Comparison of ENCODE assay signal across 15 mouse cellular contexts in the genomic region with DNA sequence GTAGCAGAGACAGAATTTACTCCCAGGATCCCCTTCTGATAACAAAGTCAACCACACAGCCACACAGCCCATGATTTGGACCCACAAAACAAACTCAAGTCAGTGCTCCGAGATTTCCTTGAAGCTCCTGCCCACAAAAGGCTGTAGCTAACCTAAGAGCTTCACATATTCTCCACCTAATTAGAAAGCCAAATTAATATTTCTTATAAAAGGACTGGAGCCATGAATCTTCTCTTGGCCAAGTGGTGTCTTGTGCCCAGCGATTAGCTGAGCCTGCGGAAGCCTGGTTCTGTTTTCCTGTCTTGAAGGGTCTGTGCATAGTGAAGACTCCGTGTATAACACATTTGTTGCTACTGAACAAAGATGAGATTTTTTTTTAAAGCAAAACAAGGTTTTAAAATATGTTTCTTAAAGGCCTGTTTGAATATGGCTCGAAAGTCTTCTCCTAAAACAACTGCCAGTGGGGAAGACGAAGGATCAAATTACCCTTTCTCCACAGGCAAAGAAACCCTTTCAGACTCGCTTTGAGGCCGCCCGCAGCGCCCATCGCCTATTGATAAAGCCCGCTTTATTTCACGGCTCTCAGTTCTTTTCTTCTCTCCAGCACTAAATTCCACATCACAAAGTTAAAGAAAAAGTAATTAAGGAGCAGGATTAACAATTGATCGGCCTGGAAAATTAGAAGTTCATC. TPM values are rescaled to one million over a fixed set of nuclear protein-coding genes. Genes with fewer than 3 reads are reported as not detected.
DNase-seq lines count a peak whose midpoint lies in the region; ATAC-seq and TF ChIP-seq lines count a peak whose summit lies in the region.
"Had no signal": no experiment of that assay in that cellular context is flagged by ENCODE, and none has a peak within 500 bp of the region (broad histone marks: within the 10 kb centered on the region; RNA-seq: fewer than 3 reads in every experiment).

No protein-coding gene starts in this region.

- ATAC-seq in midbrain, postnatal 0 days (ENCODE audit: low FRiP score) = no peak

- no peak overlapping the region for H3K4me3 ChIP-seq in hindbrain, embryonic 10.5 days
- H3K4me3 ChIP-seq in midbrain, postnatal 0 days (ENCODE audit: low read depth, low read length) = no peak overlapping the region
- H3K4me3 ChIP-seq: heart, embryonic 15.5 days had no signal

- 8% methylated on average over 14 of the region's 14 CpGs for WGBS in hindbrain, embryonic 10.5 days
- 15% methylated on average over 14 of the region's 14 CpGs for WGBS in midbrain, postnatal 0 days

- H3K36me3 ChIP-seq in hindbrain, embryonic 10.5 days = peaks cover 70% of the 10 kb centered on the region
- H3K36me3 ChIP-seq in midbrain, postnatal 0 days (ENCODE audit: insufficient read depth, low read length) = no peaks in the 10 kb centered on the region
- H3K36me3 ChIP-seq: G1E; heart, embryonic 15.5 days had no signal

- TF ChIP-seq CTCF in midbrain, postnatal 0 days (IDR thresholded peaks at IDR 0.05) = no peak

- no peak overlapping the region for H3K9ac ChIP-seq in midbrain, postnatal 0 days (replicated peaks; ENCODE audit: low read length, poor library complexity, severe bottlenecking)
- H3K9ac ChIP-seq: heart, embryonic 15.5 days; lung, embryonic 14.5 days had no signal

- peak overlapping the region; percentile 79 for H3K27ac ChIP-seq in hindbrain, embryonic 10.5 days
- no peak overlapping the region for H3K27ac ChIP-seq in midbrain, postnatal 0 days (ENCODE audit: low read depth, low read length)
- H3K27ac ChIP-seq: heart, embryonic 15.5 days had no signal

- peaks cover 59% of the 10 kb centered on the region for H3K4me1 ChIP-seq in hindbrain, embryonic 10.5 days (replicated peaks)
- H3K4me1 ChIP-seq in midbrain, postnatal 0 days (ENCODE audit: insufficient read depth, low read length) = no peaks in the 10 kb centered on the region

- H3K27me3 ChIP-seq in hindbrain, embryonic 10.5 days (ENCODE audit: insufficient read depth, poor library complexity, severe bottlenecking) = 0 out of 2 replicates have a peak, but pooled peaks cover 3% of the 10 kb centered on the region
- H3K27me3 ChIP-seq in midbrain, postnatal 0 days (ENCODE audit: insufficient read depth, low read length) = no peaks in the 10 kb centered on the region

- DNase-seq in Muller cell, postnatal 12 days (ENCODE audit: inconsistent ontology term) = peak; percentile 31
- peak; percentile 81 for DNase-seq in embryo, embryonic 10.5 days (ENCODE audit: low spot score)
- DNase-seq in hindbrain, embryonic 10.5 days (ENCODE audit: low spot score) = peak; percentile 49
- DNase-seq in midbrain, postnatal 0 days (ENCODE audit: low spot score) = peak; percentile 22
- no peak for DNase-seq in frontal cortex, postnatal 36 days (ENCODE audit: low spot score in 2 of 2)
- no peak for DNase-seq in cerebellum, postnatal 36 days
- no peak for DNase-seq in right cerebral cortex, postnatal 4 days
- DNase-seq: adrenal gland, postnatal 36 days; cerebellum, adult 9-11 months; kidney, adult 18-20 months; spleen, adult 18-20 months; thymus, adult 2 months had no signal

- H3K4me2 ChIP-seq in midbrain, postnatal 0 days (ENCODE audit: low read depth, low read length, poor library complexity, severe bottlenecking) = no peak overlapping the region
- H3K4me2 ChIP-seq: heart, embryonic 15.5 days; lung, embryonic 14.5 days had no signal

- H3K9me3 ChIP-seq in hindbrain, embryonic 10.5 days = no peaks in the 10 kb centered on the region
- H3K9me3 ChIP-seq in midbrain, postnatal 0 days (ENCODE audit: low read length) = no peaks in the 10 kb centered on the region
- H3K9me3 ChIP-seq: G1E; heart, embryonic 15.5 days had no signal

RNA-seq across cellular contexts. Expression of gene Ric8b, which starts 58.5 kb away (rescaled TPM):
- polyA plus RNA-seq in hindbrain, embryonic 10.5 days (2016; fragmentation: Nextera tagmentation; extraction: Ambion mirVana) = 27.4 and 29.5 TPM in 2 replicates
- total RNA-seq in midbrain, postnatal 0 days (2014; rRNA removed) = 48.4 and 61.2 TPM in 2 replicates
- polyA plus RNA-seq in midbrain, postnatal 0 days (2015; fragmentation: Nextera tagmentation; extraction: Ambion mirVana) = 34.5 and 34.8 TPM in 2 replicates

Comparison
In these comparisons a context has a peak if more than half of its experiments do, and no peak if none do; other contexts are left out.
1. DNase-seq: peak in Muller cell, postnatal 12 days (single experiment), embryo, embryonic 10.5 days (single experiment), hindbrain, embryonic 10.5 days (single experiment) and midbrain, postnatal 0 days (single experiment); none in frontal cortex, postnatal 36 days (0 of 2), cerebellum, postnatal 36 days (0 of 2) and right cerebral cortex, postnatal 4 days (single experiment).